Mouse (Mus musculus) thymus, adult 2 months (tissue): ENCODE data around the gene Arhgef38.

Source experiments
- CTCF ChIP-seq: fragments of 200-500 bp; IDR thresholded peaks from 2 replicates; pipeline ENCODE4 v1.5.1; 2012; ENCODE audit warnings: mild to moderate bottlenecking, control low read depth, low read length, moderate library complexity, borderline replicate concordance; ENCODE audit not compliant: control insufficient read depth, poor library complexity, insufficient read depth; ENCODE audit errors: extremely low read depth
- POLR2A ChIP-seq: fragments of 200-500 bp; IDR thresholded peaks from 2 replicates; pipeline ENCODE4 v1.6.1; 2012; ENCODE audit warnings: mild to moderate bottlenecking, low read length, control low read depth, moderate library complexity; ENCODE audit not compliant: control insufficient read depth, poor library complexity, insufficient read depth; ENCODE audit errors: extremely low read depth

- TF ChIP-seq CTCF = no peak
- no peak for TF ChIP-seq POLR2A
Measured at GRCm38 (mm10) chr3:133176033-133176750, 58.6 kb downstream of the Arhgef38 start.
